Mouse (Mus musculus) liver, embryonic 13.5 days (tissue): ENCODE data around the gene Fam217b. TPM values are rescaled to one million over a fixed set of nuclear protein-coding genes. Genes with fewer than 3 reads are reported as not detected.
A peak's percentile ranks its signal among the peaks of the same experiment; 100 is the strongest.

Source experiments
- ATAC-seq: fragments of 200-750 bp; cut with Nextera tagmentation; 2 replicates; pipeline ENCODE4 v1.8.0; 2017; ENCODE audit warnings: low read depth, mild to moderate bottlenecking, moderate number of reproducible peaks, moderate library complexity
- DNase-seq: peaks from one replicate; pipeline ENCODE4 v3.0.0; 2022
- H3K27ac ChIP-seq: fragments of 300-500 bp; sonication (generic); 2 replicates; pipeline ENCODE4 v1.5.1; 2015; ENCODE audit warnings: moderate library complexity, mild to moderate bottlenecking, inconsistent platforms
- H3K27me3 ChIP-seq: fragments of 300-500 bp; sonication (generic); 2 replicates; pipeline ENCODE4 v1.6.1; 2015; ENCODE audit warnings: mild to moderate bottlenecking, inconsistent platforms
- H3K36me3 ChIP-seq: fragments of 300-500 bp; sonication (generic); 2 replicates; pipeline ENCODE4 v1.6.1; 2015; ENCODE audit warnings: mild to moderate bottlenecking, inconsistent platforms
- H3K4me1 ChIP-seq: fragments of 300-500 bp; sonication (generic); replicated peaks from 2 replicates; pipeline ENCODE4 v1.6.1; 2015; ENCODE audit warnings: inconsistent platforms
- H3K4me2 ChIP-seq: fragments of 300-500 bp; sonication (generic); 2 replicates; pipeline ENCODE4 v1.6.1; 2015; ENCODE audit warnings: inconsistent platforms, mild to moderate bottlenecking, moderate library complexity
- H3K4me3 ChIP-seq: fragments of 300-500 bp; sonication (generic); replicated peaks from 2 replicates; pipeline ENCODE4 v1.5.1; 2015; ENCODE audit warnings: mild to moderate bottlenecking, inconsistent platforms
- H3K9ac ChIP-seq: fragments of 300-500 bp; sonication (generic); 2 replicates; pipeline ENCODE4 v1.6.1; 2015; ENCODE audit warnings: mild to moderate bottlenecking, inconsistent platforms
- H3K9me3 ChIP-seq: fragments of 300-500 bp; sonication (generic); replicated peaks from 2 replicates; pipeline ENCODE4 v1.6.1; 2016; ENCODE audit warnings: inconsistent platforms
- WGBS: fragments of 180-500 bp; shearing (Covaris S2); methylation state at CpG from one replicate; pipeline ENCODE4 v1.1.7; 2015; ENCODE audit not compliant: insufficient replicate concordance; 5-methylcytosine and 5-hydroxymethylcytosine counted together
- polyA plus RNA-seq: library from polyadenylated mRNA; unstranded; fragments of >200 nt; fragmentation: Nextera tagmentation; extraction: Ambion mirVana; gene quantifications from 2 replicates; pipeline ENCODE4 v1.2.1, GENCODE M21; 2015

Fam217b gene
- polyA plus RNA-seq, 1 experiment from 2014 or later = 1.1 TPM

GRCm38 (mm10) chr2:178437311-178437710 is 23.0 kb downstream of the Fam217b start:
- Histone ChIP-seq H3K27ac (no peak overlapping the region), H3K4me2 (no peak overlapping the region), H3K4me3 (no peak overlapping the region), H3K9ac (no peak overlapping the region), H3K27me3 (no peaks in the 10 kb centered on the region), H3K4me1 (no peaks in the 10 kb centered on the region), H3K9me3 (no peaks in the 10 kb centered on the region), H3K36me3 (no peaks in the 10 kb centered on the region)
- WGBS = 69% methylated on average over 9 of the region's 9 CpGs
- ATAC-seq = no peak
- DNase-seq = no peak

GRCm38 (mm10) chr2:178449386-178449785 is 35.1 kb downstream of the Fam217b start:
- Histone ChIP-seq H3K4me2 (no peak overlapping the region), H3K4me3 (no peak overlapping the region), H3K9ac (no peak overlapping the region), H3K4me1 (no peaks in the 10 kb centered on the region), H3K9me3 (no peaks in the 10 kb centered on the region), H3K36me3 (no peaks in the 10 kb centered on the region), H3K27me3 (no peaks in the 10 kb centered on the region), H3K27ac (no peak overlapping the region)
- DNase-seq (no peak), ATAC-seq (no peak)
- WGBS = 71% methylated on average over 4 of the region's 4 CpGs

- Histone ChIP-seq H3K36me3 (no peaks in the 10 kb centered on the region), H3K9me3 (no peaks in the 10 kb centered on the region), H3K4me3 (no peak overlapping the region), H3K9ac (no peak overlapping the region), H3K4me2 (no peak overlapping the region), H3K27me3 (no peaks in the 10 kb centered on the region), H3K27ac (no peak overlapping the region), H3K4me1 (no peaks in the 10 kb centered on the region)
- WGBS = 24% methylated on average over 2 of the region's 2 CpGs
- DNase-seq = no peak
- no peak for ATAC-seq
Measured at GRCm38 (mm10) chr2:178450236-178450635, 35.9 kb downstream of the Fam217b start.

GRCm38 (mm10) chr2:178450961-178451360 is 36.6 kb downstream of the Fam217b start:
- DNase-seq = no peak
- H3K4me2 ChIP-seq = no peak overlapping the region
- 70% methylated on average over 10 of the region's 10 CpGs for WGBS
- no peak overlapping the region for H3K9ac ChIP-seq
- no peak overlapping the region for H3K27ac ChIP-seq
- no peaks in the 10 kb centered on the region for H3K4me1 ChIP-seq
- no peak for ATAC-seq
- no peak overlapping the region for H3K4me3 ChIP-seq
- no peaks in the 10 kb centered on the region for H3K36me3 ChIP-seq
- H3K27me3 ChIP-seq = no peaks in the 10 kb centered on the region
- H3K9me3 ChIP-seq = no peaks in the 10 kb centered on the region

- WGBS = 45% methylated on average over 17 of the region's 17 CpGs
- DNase-seq = no peak
Measured at GRCm38 (mm10) chr2:178454664-178455516, 40.6 kb downstream of the Fam217b start.

GRCm38 (mm10) chr2:178457414-178457813 is 43.1 kb downstream of the Fam217b start:
- WGBS = 62% methylated on average over 6 of the region's 6 CpGs
- DNase-seq (no peak), ATAC-seq (no peak)
- Histone ChIP-seq H3K4me2 (no peak overlapping the region), H3K9ac (no peak overlapping the region), H3K4me3 (no peak overlapping the region), H3K4me1 (no peaks in the 10 kb centered on the region), H3K27me3 (no peaks in the 10 kb centered on the region), H3K27ac (no peak overlapping the region), H3K9me3 (no peaks in the 10 kb centered on the region), H3K36me3 (no peaks in the 10 kb centered on the region)

More at GRCm38 (mm10) chr2:178454664-178455516, 40.6 kb downstream of the Fam217b start:
- H3K9me3 ChIP-seq = no peaks in the 10 kb centered on the region
- no peaks in the 10 kb centered on the region for H3K36me3 ChIP-seq
- ATAC-seq = no peak
- H3K4me3 ChIP-seq = no peak overlapping the region
- no peaks in the 10 kb centered on the region for H3K4me1 ChIP-seq
- H3K4me2 ChIP-seq = no peak overlapping the region
- no peaks in the 10 kb centered on the region for H3K27me3 ChIP-seq
- H3K9ac ChIP-seq = no peak overlapping the region
- H3K27ac ChIP-seq = 0 out of 2 replicates have a peak overlapping the region, but pooled peaks have one; percentile 55

- Histone ChIP-seq H3K27me3 (no peaks in the 10 kb centered on the region), H3K4me1 (no peaks in the 10 kb centered on the region), H3K9ac (no peak overlapping the region), H3K9me3 (no peaks in the 10 kb centered on the region), H3K36me3 (no peaks in the 10 kb centered on the region), H3K4me2 (no peak overlapping the region), H3K27ac (no peak overlapping the region), H3K4me3 (no peak overlapping the region)
- DNase-seq (no peak), ATAC-seq (no peak)
- WGBS = 42% methylated on average over 5 of the region's 5 CpGs
Measured at GRCm38 (mm10) chr2:178460353-178460752, 46.0 kb downstream of the Fam217b start.

- no peak overlapping the region for H3K27ac ChIP-seq
- H3K36me3 ChIP-seq = no peaks in the 10 kb centered on the region
- no peak overlapping the region for H3K4me3 ChIP-seq
- no peak overlapping the region for H3K9ac ChIP-seq
- H3K9me3 ChIP-seq = no peaks in the 10 kb centered on the region; the same call in 1 of the 2 replicates
- DNase-seq = no peak
- H3K27me3 ChIP-seq = no peaks in the 10 kb centered on the region
- ATAC-seq = peak; percentile 63
- no peak overlapping the region for H3K4me2 ChIP-seq
- WGBS = 57% methylated on average over 17 of the region's 17 CpGs
- H3K4me1 ChIP-seq = 0 out of 2 replicates have a peak, but pooled peaks cover 5% of the 10 kb centered on the region
Measured at GRCm38 (mm10) chr2:178471546-178472480, 57.5 kb downstream of the Fam217b start.

GRCm38 (mm10) chr2:178473916-178474315 is 59.6 kb downstream of the Fam217b start:
- WGBS = 74% methylated on average over 10 of the region's 10 CpGs
- Histone ChIP-seq H3K4me2 (no peak overlapping the region), H3K4me1 (0 out of 2 replicates have a peak, but pooled peaks cover 5% of the 10 kb centered on the region), H3K36me3 (no peaks in the 10 kb centered on the region), H3K4me3 (no peak overlapping the region), H3K27ac (no peak overlapping the region), H3K9ac (no peak overlapping the region), H3K9me3 (no peaks in the 10 kb centered on the region; the same call in 1 of the 2 replicates), H3K27me3 (no peaks in the 10 kb centered on the region)
- no peak for ATAC-seq
- no peak for DNase-seq
